Mouse (Mus musculus): ENCODE measurements around the gene Smg5.
A peak's percentile ranks its signal among the peaks of the same experiment; 100 is the strongest.

Gene Smg5

DNA sequence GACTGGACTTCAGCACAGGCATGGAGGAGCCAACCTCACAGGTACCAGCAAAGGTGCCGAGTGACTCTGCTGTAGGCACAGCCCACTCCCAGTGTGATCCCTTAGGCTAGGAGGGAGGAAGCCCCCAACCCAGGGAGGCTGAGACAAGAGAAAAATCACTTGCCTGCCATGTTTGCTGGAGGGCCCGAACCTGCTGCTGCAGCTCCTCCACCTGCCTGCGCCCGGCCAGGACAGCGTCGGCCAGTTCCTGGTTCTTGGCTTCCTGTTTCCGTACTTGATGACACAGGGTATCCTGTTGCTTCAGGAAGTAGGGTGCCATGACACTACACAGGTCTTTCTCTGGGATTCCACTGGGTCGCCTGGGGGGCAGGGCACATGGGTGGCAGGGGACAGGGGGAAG lies 59.7 kb downstream of the Smg5 start:
- no peak for DNase-seq

DNA sequence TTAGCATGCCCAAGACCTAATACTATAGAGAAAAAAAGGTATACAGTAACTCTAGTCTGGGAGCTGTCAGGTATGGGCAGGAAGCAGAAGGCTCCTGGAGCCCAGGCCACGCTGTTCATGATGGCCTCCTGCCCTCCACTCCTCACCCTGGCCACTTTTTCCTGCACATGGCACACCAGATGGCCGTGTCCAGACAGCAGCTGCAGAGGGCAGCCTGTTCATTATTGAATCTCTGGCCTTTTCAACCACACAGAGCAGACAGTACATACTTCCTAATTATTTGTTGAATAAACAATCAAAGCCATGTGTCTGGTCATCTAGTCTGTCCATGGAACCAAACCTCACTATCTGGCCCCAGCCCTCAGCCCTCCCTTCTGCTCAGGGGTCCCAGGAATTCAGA lies 62.6 kb downstream of the Smg5 start:
- DNase-seq, result no peak

DNA sequence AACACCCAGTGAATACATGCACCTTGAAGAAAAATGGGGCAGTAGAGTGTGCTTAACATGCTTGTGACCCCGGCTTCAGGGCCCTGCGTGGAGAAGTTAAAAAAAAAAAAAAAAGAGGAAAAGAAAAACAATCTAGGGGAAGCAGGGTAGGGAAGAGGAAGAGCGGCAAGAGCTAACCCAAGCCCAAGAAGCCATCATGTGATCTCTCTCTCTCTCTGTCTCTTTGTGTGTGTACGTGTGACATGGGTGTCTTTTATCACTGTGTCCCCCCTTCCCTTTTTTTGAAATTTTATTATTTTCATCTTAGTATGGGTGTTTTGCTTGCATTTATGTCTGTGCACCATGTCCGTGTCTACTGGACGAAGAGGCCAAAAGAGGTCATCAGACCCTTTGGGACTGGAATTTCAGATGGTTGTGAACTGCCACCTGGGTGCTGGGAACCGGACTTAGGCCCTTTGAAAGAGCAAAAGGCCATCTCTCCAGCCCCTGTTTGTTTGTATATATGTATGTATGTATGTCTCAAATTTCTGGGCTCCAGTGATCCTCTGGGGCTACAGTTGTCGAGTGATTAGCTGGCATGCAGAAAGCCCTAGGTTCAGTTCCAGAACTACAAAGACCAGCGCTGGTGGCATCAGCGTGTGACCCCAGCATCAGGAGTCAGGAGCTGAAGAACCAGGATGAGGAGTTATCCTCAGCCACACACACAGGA lies 67.6 kb downstream of the Smg5 start:
- DNase-seq, result no peak

DNA sequence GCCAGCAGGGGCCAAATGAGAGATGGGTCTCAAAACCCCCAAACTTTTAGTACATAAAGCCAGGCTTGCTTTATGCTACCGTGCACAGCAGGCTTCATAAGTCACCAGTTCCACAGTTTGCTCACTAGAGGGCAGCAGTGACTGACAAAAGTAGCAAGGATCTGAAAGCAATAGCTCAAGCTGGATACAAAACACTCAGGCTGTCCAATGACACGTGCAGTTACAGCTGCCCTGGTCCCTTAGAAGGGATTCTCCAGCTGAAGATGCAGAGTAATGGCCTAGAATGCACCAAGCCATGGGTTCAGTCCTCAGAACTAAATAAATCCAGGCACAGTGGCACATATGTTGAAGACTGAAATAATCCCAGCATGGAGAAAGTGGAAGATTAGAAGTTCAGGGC lies 71.0 kb downstream of the Smg5 start:
- DNase-seq, result peak; percentile 93

DNA sequence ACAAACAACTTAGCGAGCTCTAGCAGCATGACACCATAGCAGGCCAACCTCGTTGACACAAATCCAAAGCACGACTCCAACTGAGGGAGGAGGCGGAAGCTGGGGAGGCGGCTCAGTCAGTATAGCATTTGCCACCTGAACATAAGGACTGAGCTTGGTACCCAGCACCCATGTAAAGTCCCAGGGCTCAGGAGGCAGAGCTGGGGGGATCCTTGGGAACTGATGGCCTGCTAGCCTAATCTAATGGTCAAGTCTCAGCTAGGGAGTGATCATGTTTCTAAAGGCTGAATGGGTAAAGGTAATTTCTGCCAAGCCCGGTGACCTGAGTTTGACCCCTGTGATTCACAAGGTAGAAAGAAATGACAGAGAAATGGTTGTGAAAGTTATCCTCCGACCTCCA lies 71.5 kb downstream of the Smg5 start:
- no peak for DNase-seq

DNA sequence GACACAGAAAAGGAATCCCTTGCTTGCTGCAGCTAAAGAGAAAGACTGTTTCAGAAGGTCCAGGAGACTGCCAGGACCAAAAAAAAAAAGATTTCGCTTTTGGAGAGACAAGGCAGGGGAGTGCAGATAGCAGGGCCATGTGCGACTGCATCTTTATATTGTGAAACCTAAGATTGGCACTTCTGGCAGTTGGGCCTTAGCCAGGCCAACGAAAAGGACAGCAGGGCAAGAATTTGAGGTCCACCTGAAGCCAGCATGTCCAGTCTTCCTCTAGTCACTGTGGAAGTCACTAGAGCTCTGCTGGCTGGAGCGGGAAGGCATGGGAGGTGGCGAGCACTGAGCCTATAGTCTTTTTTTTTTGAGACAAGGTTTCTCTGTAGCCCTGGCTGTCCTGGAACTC lies 72.9 kb downstream of the Smg5 start:
- no peak for DNase-seq

DNA sequence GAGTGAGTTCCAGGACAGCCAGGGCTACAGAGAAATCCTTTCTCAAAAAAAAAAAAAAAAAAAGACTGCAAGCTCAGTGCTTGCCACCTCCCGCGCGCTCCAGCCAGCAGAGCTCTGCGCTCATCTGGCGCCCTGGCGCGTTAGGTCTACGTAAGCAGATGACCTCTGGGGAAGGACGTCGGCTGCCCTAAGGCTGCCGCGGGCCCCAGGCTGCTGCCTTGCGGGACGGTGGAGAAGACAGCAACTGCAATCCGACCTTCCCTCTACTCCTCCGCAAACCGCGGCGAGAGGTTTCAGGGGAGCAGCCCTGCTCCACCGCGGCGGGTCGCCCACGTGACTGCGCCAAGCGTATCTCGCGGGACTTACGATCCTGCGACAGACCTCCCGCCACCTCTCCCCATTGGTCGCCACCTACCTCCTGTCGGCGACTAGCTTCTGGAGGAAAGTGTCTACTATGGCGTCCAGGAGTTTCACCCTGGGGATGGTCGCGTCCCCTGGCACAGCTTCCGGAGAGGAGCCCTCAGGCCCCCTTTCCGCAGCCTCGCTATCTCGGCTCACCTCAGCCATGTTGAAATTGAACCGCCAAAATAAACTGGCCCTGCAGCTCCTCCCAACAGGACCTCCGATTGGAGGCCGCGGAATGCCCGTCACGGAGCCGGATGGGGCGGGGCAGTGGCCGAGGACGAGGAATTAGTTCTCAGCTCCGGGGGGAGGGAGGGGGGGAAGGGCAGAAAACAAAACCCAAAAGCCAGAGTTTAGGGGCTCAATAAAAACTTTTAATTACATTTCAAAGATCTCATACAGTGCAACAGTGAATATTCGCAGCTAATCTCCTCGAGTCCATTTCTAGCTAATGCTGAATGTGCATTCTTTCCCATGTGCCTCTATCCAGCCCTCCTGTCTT lies 73.9 kb downstream of the Smg5 start, which contains the start of gene Pmf1:
Pmf1 (minus strand) TSS at position 591 of the 904 bp plus-strand sequence.
- peak; percentile 95 for DNase-seq

DNA sequence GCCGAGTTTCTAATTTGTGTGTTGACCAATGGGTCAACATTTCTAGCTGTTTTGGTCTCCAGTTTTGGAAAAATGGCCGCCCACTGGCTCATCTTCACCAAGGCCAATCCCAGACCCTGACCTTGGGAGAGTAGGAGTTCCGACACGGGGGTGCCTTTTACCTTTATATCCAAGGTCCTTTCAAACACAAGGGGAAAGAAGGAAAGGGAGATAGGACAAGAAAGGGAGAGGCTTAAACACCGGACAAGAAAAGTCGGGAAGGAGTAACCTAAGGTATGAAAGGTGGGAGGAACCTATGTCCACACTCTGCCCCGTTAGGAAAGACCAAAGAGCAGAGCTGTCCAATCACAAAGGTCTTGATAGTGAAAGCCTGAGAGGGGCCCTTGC lies 74.6 kb downstream of the Smg5 start:
- DNase-seq, result no peak

DNA sequence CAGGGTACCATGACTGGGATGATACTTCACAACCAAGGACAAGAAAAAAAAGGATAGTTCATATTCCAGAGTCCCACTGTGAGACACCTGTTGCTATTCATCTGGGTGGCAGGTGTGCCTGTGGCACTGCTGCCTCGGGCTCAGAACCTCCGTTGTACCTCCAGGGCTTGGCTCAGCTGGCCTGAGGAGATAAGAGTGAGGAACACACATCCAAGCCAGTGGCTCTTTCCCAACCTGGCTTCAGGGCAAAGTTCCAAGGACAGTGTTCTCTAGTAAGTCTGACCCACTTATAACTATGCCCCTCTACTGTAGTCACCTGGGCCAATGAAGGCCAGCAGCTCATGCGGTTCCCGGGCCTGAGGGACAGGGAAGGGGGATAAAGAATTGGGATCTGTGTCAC lies 75.6 kb downstream of the Smg5 start:
- DNase-seq, result no peak
